Mouse (Mus musculus): ENCODE data around the gene Fam129a. TPM values are rescaled to one million over a fixed set of nuclear protein-coding genes. Genes with fewer than 3 reads are reported as not detected.
A peak's percentile ranks its signal among the peaks of the same experiment; 100 is the strongest.

The Fam129a gene
- polyA plus RNA-seq, 1 experiment from 2014 or later = 13.8 TPM

- Histone ChIP-seq H3K27ac (ENCODE audit: low read length) (no peak overlapping the region), H3K9ac (ENCODE audit: low read depth, low read length) (no peak overlapping the region), H3K4me2 (ENCODE audit: low read depth, low read length) (no peak overlapping the region), H3K27me3 (ENCODE audit: control insufficient read depth, insufficient read depth, low read depth, low read length) (no peaks in the 10 kb centered on the region), H3K9me3 (replicated peaks; ENCODE audit: control insufficient read depth, low read length) (no peaks in the 10 kb centered on the region), H3K4me1 (ENCODE audit: control insufficient read depth, low read depth, low read length) (no peaks in the 10 kb centered on the region), H3K36me3 (ENCODE audit: control insufficient read depth, insufficient read depth) (no peaks in the 10 kb centered on the region), H3K4me3 (ENCODE audit: low read depth, low read length) (no peak overlapping the region)
- no peak for ATAC-seq (ENCODE audit: low read depth)
- WGBS (ENCODE audit: insufficient replicate concordance) = 74% methylated on average over 4 of the region's 4 CpGs
These were observed 109.1 kb downstream of the Fam129a start for GRCm38 (mm10) chr1:151679883-151680613.

- H3K9ac ChIP-seq (ENCODE audit: low read depth, low read length) = no peak overlapping the region
- no peak overlapping the region for H3K4me2 ChIP-seq (ENCODE audit: low read depth, low read length)
- no peak for ATAC-seq (ENCODE audit: low read depth)
- H3K4me3 ChIP-seq (ENCODE audit: low read depth, low read length) = no peak overlapping the region
- no peak overlapping the region for H3K27ac ChIP-seq (ENCODE audit: low read length)
- WGBS (ENCODE audit: insufficient replicate concordance) = 83% methylated on average over 3 of the region's 3 CpGs
- H3K27me3 ChIP-seq (ENCODE audit: control insufficient read depth, insufficient read depth, low read depth, low read length) = no peaks in the 10 kb centered on the region
- no peaks in the 10 kb centered on the region for H3K36me3 ChIP-seq (ENCODE audit: control insufficient read depth, insufficient read depth)
- H3K4me1 ChIP-seq (ENCODE audit: control insufficient read depth, low read depth, low read length) = no peaks in the 10 kb centered on the region; the same call in 1 of the 2 replicates
- no peaks in the 10 kb centered on the region for H3K9me3 ChIP-seq (replicated peaks; ENCODE audit: control insufficient read depth, low read length)
These were observed 110.0 kb downstream of the Fam129a start for GRCm38 (mm10) chr1:151680971-151681370.

GRCm38 (mm10) chr1:151682896-151683295 lies 111.9 kb downstream of the Fam129a start:
- no peak for ATAC-seq (ENCODE audit: low read depth)
- Histone ChIP-seq H3K4me2 (ENCODE audit: low read depth, low read length) (no peak overlapping the region), H3K9me3 (replicated peaks; ENCODE audit: control insufficient read depth, low read length) (no peaks in the 10 kb centered on the region), H3K27ac (ENCODE audit: low read length) (no peak overlapping the region), H3K27me3 (ENCODE audit: control insufficient read depth, insufficient read depth, low read depth, low read length) (no peaks in the 10 kb centered on the region), H3K36me3 (ENCODE audit: control insufficient read depth, insufficient read depth) (no peaks in the 10 kb centered on the region), H3K9ac (ENCODE audit: low read depth, low read length) (no peak overlapping the region), H3K4me3 (ENCODE audit: low read depth, low read length) (no peak overlapping the region), H3K4me1 (ENCODE audit: control insufficient read depth, low read depth, low read length) (no peaks in the 10 kb centered on the region; the same call in 1 of the 2 replicates)
- WGBS (ENCODE audit: insufficient replicate concordance) = 25% methylated on average over 6 of the region's 6 CpGs

GRCm38 (mm10) chr1:151684451-151684892 lies 113.5 kb downstream of the Fam129a start:
- Histone ChIP-seq H3K9ac (ENCODE audit: low read depth, low read length) (no peak overlapping the region), H3K4me1 (ENCODE audit: control insufficient read depth, low read depth, low read length) (peaks cover 2% of the 10 kb centered on the region; the same call in 1 of the 2 replicates), H3K27ac (ENCODE audit: low read length) (no peak overlapping the region), H3K27me3 (ENCODE audit: control insufficient read depth, insufficient read depth, low read depth, low read length) (no peaks in the 10 kb centered on the region), H3K4me2 (ENCODE audit: low read depth, low read length) (no peak overlapping the region), H3K9me3 (replicated peaks; ENCODE audit: control insufficient read depth, low read length) (no peaks in the 10 kb centered on the region), H3K4me3 (ENCODE audit: low read depth, low read length) (no peak overlapping the region), H3K36me3 (ENCODE audit: control insufficient read depth, insufficient read depth) (no peaks in the 10 kb centered on the region)
- 67% methylated on average over 7 of the region's 7 CpGs for WGBS (ENCODE audit: insufficient replicate concordance)
- no peak for ATAC-seq (ENCODE audit: low read depth)

GRCm38 (mm10) chr1:151684978-151685377 lies 114.0 kb downstream of the Fam129a start:
- Histone ChIP-seq H3K4me1 (ENCODE audit: control insufficient read depth, low read depth, low read length) (peaks cover 2% of the 10 kb centered on the region; the same call in 1 of the 2 replicates), H3K4me2 (ENCODE audit: low read depth, low read length) (no peak overlapping the region), H3K36me3 (ENCODE audit: control insufficient read depth, insufficient read depth) (no peaks in the 10 kb centered on the region), H3K9me3 (replicated peaks; ENCODE audit: control insufficient read depth, low read length) (no peaks in the 10 kb centered on the region), H3K27me3 (ENCODE audit: control insufficient read depth, insufficient read depth, low read depth, low read length) (no peaks in the 10 kb centered on the region), H3K9ac (ENCODE audit: low read depth, low read length) (no peak overlapping the region), H3K27ac (ENCODE audit: low read length) (no peak overlapping the region), H3K4me3 (ENCODE audit: low read depth, low read length) (no peak overlapping the region)
- no peak for ATAC-seq (ENCODE audit: low read depth)
- 58% methylated on average over 5 of the region's 5 CpGs for WGBS (ENCODE audit: insufficient replicate concordance)

GRCm38 (mm10) chr1:151685666-151686309 lies 114.8 kb downstream of the Fam129a start:
- Histone ChIP-seq H3K9me3 (replicated peaks; ENCODE audit: control insufficient read depth, low read length) (no peaks in the 10 kb centered on the region), H3K4me2 (ENCODE audit: low read depth, low read length) (no peak overlapping the region), H3K27me3 (ENCODE audit: control insufficient read depth, insufficient read depth, low read depth, low read length) (no peaks in the 10 kb centered on the region), H3K36me3 (ENCODE audit: control insufficient read depth, insufficient read depth) (no peaks in the 10 kb centered on the region), H3K4me3 (ENCODE audit: low read depth, low read length) (no peak overlapping the region), H3K9ac (ENCODE audit: low read depth, low read length) (no peak overlapping the region), H3K27ac (ENCODE audit: low read length) (no peak overlapping the region), H3K4me1 (ENCODE audit: control insufficient read depth, low read depth, low read length) (peaks cover 2% of the 10 kb centered on the region; the same call in 1 of the 2 replicates)
- ATAC-seq (ENCODE audit: low read depth) = no peak
- 44% methylated on average over 12 of the region's 12 CpGs for WGBS (ENCODE audit: insufficient replicate concordance)

- H3K27me3 ChIP-seq (ENCODE audit: control insufficient read depth, insufficient read depth, low read depth, low read length) = no peaks in the 10 kb centered on the region
- no peak overlapping the region for H3K4me2 ChIP-seq (ENCODE audit: low read depth, low read length)
- no peak for ATAC-seq (ENCODE audit: low read depth)
- no peak overlapping the region for H3K4me3 ChIP-seq (ENCODE audit: low read depth, low read length)
- 49% methylated on average over 8 of the region's 8 CpGs for WGBS (ENCODE audit: insufficient replicate concordance)
- no peaks in the 10 kb centered on the region for H3K36me3 ChIP-seq (ENCODE audit: control insufficient read depth, insufficient read depth)
- H3K9me3 ChIP-seq (replicated peaks; ENCODE audit: control insufficient read depth, low read length) = no peaks in the 10 kb centered on the region
- no peak overlapping the region for H3K9ac ChIP-seq (ENCODE audit: low read depth, low read length)
- H3K4me1 ChIP-seq (ENCODE audit: control insufficient read depth, low read depth, low read length) = peaks cover 2% of the 10 kb centered on the region; the same call in 1 of the 2 replicates
- no peak overlapping the region for H3K27ac ChIP-seq (ENCODE audit: low read length)
These were observed 115.7 kb downstream of the Fam129a start for GRCm38 (mm10) chr1:151686696-151687095.

GRCm38 (mm10) chr1:151689032-151689431 lies 118.0 kb downstream of the Fam129a start:
- ATAC-seq (ENCODE audit: low read depth) = no peak
- no peaks in the 10 kb centered on the region for H3K27me3 ChIP-seq (ENCODE audit: control insufficient read depth, insufficient read depth, low read depth, low read length)
- H3K4me2 ChIP-seq (ENCODE audit: low read depth, low read length) = no peak overlapping the region
- no peaks in the 10 kb centered on the region for H3K36me3 ChIP-seq (ENCODE audit: control insufficient read depth, insufficient read depth)
- H3K4me1 ChIP-seq (ENCODE audit: control insufficient read depth, low read depth, low read length) = peaks cover 2% of the 10 kb centered on the region; the same call in 1 of the 2 replicates
- no peaks in the 10 kb centered on the region for H3K9me3 ChIP-seq (replicated peaks; ENCODE audit: control insufficient read depth, low read length)
- no peak overlapping the region for H3K27ac ChIP-seq (ENCODE audit: low read length)
- WGBS (ENCODE audit: insufficient replicate concordance) = 52% methylated on average over 5 of the region's 5 CpGs
- H3K9ac ChIP-seq (ENCODE audit: low read depth, low read length) = no peak overlapping the region
- no peak overlapping the region for H3K4me3 ChIP-seq (ENCODE audit: low read depth, low read length)

GRCm38 (mm10) chr1:151689561-151689960 lies 118.6 kb downstream of the Fam129a start:
- peak; percentile 51; the same call in 1 of the 2 replicates for ATAC-seq (ENCODE audit: low read depth)
- Histone ChIP-seq H3K4me3 (ENCODE audit: low read depth, low read length) (no peak overlapping the region), H3K9ac (ENCODE audit: low read depth, low read length) (no peak overlapping the region), H3K27ac (ENCODE audit: low read length) (no peak overlapping the region), H3K4me1 (ENCODE audit: control insufficient read depth, low read depth, low read length) (peaks cover 2% of the 10 kb centered on the region; the same call in 1 of the 2 replicates), H3K27me3 (ENCODE audit: control insufficient read depth, insufficient read depth, low read depth, low read length) (no peaks in the 10 kb centered on the region), H3K9me3 (replicated peaks; ENCODE audit: control insufficient read depth, low read length) (no peaks in the 10 kb centered on the region), H3K36me3 (ENCODE audit: control insufficient read depth, insufficient read depth) (no peaks in the 10 kb centered on the region), H3K4me2 (ENCODE audit: low read depth, low read length) (no peak overlapping the region)
- WGBS (ENCODE audit: insufficient replicate concordance) = 19% methylated on average over 8 of the region's 8 CpGs
